ENCODE assay signal across 8 mouse cellular contexts in genomic region chr11:85311645-85312490, GRCm38 (mm10). TPM values are rescaled to one million over a fixed set of nuclear protein-coding genes. Genes with fewer than 3 reads are reported as not detected.
DNase-seq lines count a peak whose midpoint lies in the region; ATAC-seq and TF ChIP-seq lines count a peak whose summit lies in the region.

No protein-coding gene starts in this region.

- TF ChIP-seq CTCF in C2C12 (IDR thresholded peaks at IDR 0.05; ENCODE audit: control insufficient read depth, insufficient read depth, insufficient read length), result peak; percentile 15
- peak; percentile 41; the same call in 1 of the 2 replicates for TF ChIP-seq CTCF in kidney, adult 2 months (conservative IDR thresholded peaks at IDR 0.05; ENCODE audit: insufficient read depth, insufficient read length, low read depth, low read length)
- 0 out of 2 replicates have a peak, but pooled peaks have one; percentile 24 for TF ChIP-seq CTCF in liver, adult 2 months (IDR thresholded peaks at IDR 0.05; ENCODE audit: low read depth, low read length)

- no peak; the same call in 1 of the 2 replicates for ATAC-seq in embryonic facial prominence, embryonic 11.5 days (replicated peaks; ENCODE audit: insufficient number of reproducible peaks, low FRiP score, low TSS enrichment, low read depth)
- ATAC-seq in stomach, embryonic 15.5 days (ENCODE audit: insufficient read depth, low FRiP score, low read depth), result peak; percentile 25

- DNase-seq in adrenal gland, postnatal 14 days, result peak; percentile 52
- peak; percentile 60 for DNase-seq in embryonic facial prominence, embryonic 11.5 days (ENCODE audit: low spot score)
- peak; percentile 55 for DNase-seq in heart, adult 8-10 months (ENCODE audit: low spot score)
- peak; percentile 56 for DNase-seq in kidney, adult 2 months
- peak; percentile 59 for DNase-seq in liver, adult 2 months (ENCODE audit: extremely low read depth, low read depth, low spot score)

- H3K9me3 ChIP-seq in embryonic facial prominence, embryonic 11.5 days (replicated peaks; ENCODE audit: control insufficient read depth, low read length), result no peaks in the 10 kb centered on the region
- no peaks in the 10 kb centered on the region for H3K9me3 ChIP-seq in stomach, embryonic 15.5 days

- H3K4me2 ChIP-seq in embryonic facial prominence, embryonic 11.5 days (ENCODE audit: low read depth, low read length), result peak overlapping the region; percentile 56
- peak overlapping the region; percentile 75 for H3K4me2 ChIP-seq in myocyte (ENCODE audit: low read depth)
- peak overlapping the region; percentile 87 for H3K4me2 ChIP-seq in stomach, embryonic 15.5 days

- H3K9ac ChIP-seq in embryonic facial prominence, embryonic 11.5 days (replicated peaks; ENCODE audit: low read length), result peak overlapping the region; percentile 93
- H3K9ac ChIP-seq in liver, adult 2 months (ENCODE audit: low read depth, low read length), result peak overlapping the region; percentile 90
- H3K9ac ChIP-seq in stomach, embryonic 15.5 days, result peak overlapping the region; percentile 88

- H3K36me3 ChIP-seq in C2C12 (ENCODE audit: control insufficient read depth, insufficient read depth), result peaks cover 10% of the 10 kb centered on the region
- no peaks in the 10 kb centered on the region for H3K36me3 ChIP-seq in embryonic facial prominence, embryonic 11.5 days (replicated peaks; ENCODE audit: control insufficient read depth, insufficient read depth, low read depth, low read length)
- H3K36me3 ChIP-seq in kidney, adult 2 months (ENCODE audit: control insufficient read depth, insufficient read depth, low read length), result no peaks in the 10 kb centered on the region
- no peaks in the 10 kb centered on the region; the same call in 1 of the 2 replicates for H3K36me3 ChIP-seq in liver, adult 2 months (ENCODE audit: control insufficient read depth, insufficient read depth, low read length)
- no peaks in the 10 kb centered on the region for H3K36me3 ChIP-seq in myocyte (ENCODE audit: control insufficient read depth, insufficient read depth)
- no peaks in the 10 kb centered on the region for H3K36me3 ChIP-seq in stomach, embryonic 15.5 days

- H3K79me2 ChIP-seq in C2C12 (ENCODE audit: control insufficient read depth, insufficient read depth) (peaks cover 56% of the 10 kb centered on the region), myocyte (ENCODE audit: control insufficient read depth, insufficient read depth) (peaks cover 51% of the 10 kb centered on the region)
- H3K79me2 ChIP-seq in liver, adult 2 months (ENCODE audit: control insufficient read depth, insufficient read depth, low read length), result peaks cover 13% of the 10 kb centered on the region; the same call in 1 of the 2 replicates

- no peaks in the 10 kb centered on the region for H3K4me1 ChIP-seq in embryonic facial prominence, embryonic 11.5 days (ENCODE audit: control insufficient read depth, insufficient read depth, low read length)
- peaks cover 6% of the 10 kb centered on the region for H3K4me1 ChIP-seq in kidney, adult 2 months (ENCODE audit: control insufficient read depth, insufficient read depth, low read length)
- peaks cover 9% of the 10 kb centered on the region; the same call in 1 of the 2 replicates for H3K4me1 ChIP-seq in liver, adult 2 months (ENCODE audit: control insufficient read depth, insufficient read depth, low read length)
- no peaks in the 10 kb centered on the region; the same call in 1 of the 2 replicates for H3K4me1 ChIP-seq in stomach, embryonic 15.5 days

- no peak for TF ChIP-seq POLR2A in kidney, adult 2 months (IDR thresholded peaks at IDR 0.05; ENCODE audit: low read depth, low read length)
- TF ChIP-seq POLR2A in liver, adult 2 months (IDR thresholded peaks at IDR 0.05; ENCODE audit: extremely low read depth, insufficient read depth, low read length), result no peak
- TF ChIP-seq POLR2A in myocyte (IDR thresholded peaks at IDR 0.05; ENCODE audit: insufficient read length, low read depth), result no peak

- peaks cover 48% of the 10 kb centered on the region for H3K79me3 ChIP-seq in C2C12 (ENCODE audit: low read depth)

- H3ac ChIP-seq in C2C12 (ENCODE audit: control insufficient read depth, insufficient read length, low read depth), result peak overlapping the region; percentile 88
- H3ac ChIP-seq in myocyte (ENCODE audit: control insufficient read depth, insufficient read length), result peak overlapping the region; percentile 73

- peak overlapping the region; percentile 97 for H3K4me3 ChIP-seq in C2C12 (ENCODE audit: insufficient read depth, poor library complexity, severe bottlenecking)
- H3K4me3 ChIP-seq in embryonic facial prominence, embryonic 11.5 days (ENCODE audit: low read depth, low read length), result peak overlapping the region; percentile 82
- H3K4me3 ChIP-seq in kidney, adult 2 months (ENCODE audit: insufficient read depth, low read depth, low read length), result peak overlapping the region; percentile 89
- H3K4me3 ChIP-seq in liver, adult 2 months (ENCODE audit: insufficient read depth, low read depth, low read length), result peak overlapping the region; percentile 87
- H3K4me3 ChIP-seq in myocyte, result peak overlapping the region; percentile 88
- peak overlapping the region; percentile 75 for H3K4me3 ChIP-seq in stomach, embryonic 15.5 days (replicated peaks)

- no peaks in the 10 kb centered on the region for H3K27me3 ChIP-seq in C2C12 (ENCODE audit: control insufficient read depth, insufficient read depth, insufficient read length)
- H3K27me3 ChIP-seq in embryonic facial prominence, embryonic 11.5 days (ENCODE audit: control insufficient read depth, insufficient read depth, low read length), result no peaks in the 10 kb centered on the region
- no peaks in the 10 kb centered on the region for H3K27me3 ChIP-seq in kidney, adult 2 months (replicated peaks; ENCODE audit: control insufficient read depth, insufficient read depth, low read length)
- H3K27me3 ChIP-seq in liver, adult 2 months (ENCODE audit: control insufficient read depth, insufficient read depth, low read length), result no peaks in the 10 kb centered on the region
- H3K27me3 ChIP-seq in myocyte (ENCODE audit: control insufficient read depth, insufficient read depth, insufficient read length), result no peaks in the 10 kb centered on the region
- no peaks in the 10 kb centered on the region for H3K27me3 ChIP-seq in stomach, embryonic 15.5 days (replicated peaks)

- under 1% methylated on average over 56 of the region's 56 CpGs for WGBS in embryonic facial prominence, embryonic 11.5 days
- WGBS in kidney, adult 2 months, result under 1% methylated on average over 56 of the region's 56 CpGs
- WGBS in liver, adult 2 months, result under 1% methylated on average over 56 of the region's 56 CpGs
- WGBS in stomach, embryonic 15.5 days, result under 1% methylated on average over 56 of the region's 56 CpGs

- H3K27ac ChIP-seq in embryonic facial prominence, embryonic 11.5 days (replicated peaks; ENCODE audit: low read depth, low read length), result peak overlapping the region; percentile 73
- peak overlapping the region; percentile 89 for H3K27ac ChIP-seq in kidney, adult 2 months (ENCODE audit: insufficient read depth, low read depth, low read length)
- peak overlapping the region; percentile 78 for H3K27ac ChIP-seq in liver, adult 2 months (replicated peaks; ENCODE audit: insufficient read depth, low read depth, low read length)
- H3K27ac ChIP-seq in stomach, embryonic 15.5 days, result peak overlapping the region; percentile 91

TF ChIP-seq in C2C12, 6 proteins besides CTCF, POLR2A, EP300 and RAD21:
- TF ChIP-seq USF1 (IDR thresholded peaks at IDR 0.05; ENCODE audit: low read depth) (no peak), MAX (IDR thresholded peaks at IDR 0.05) (no peak), CEBPB (IDR thresholded peaks at IDR 0.05; ENCODE audit: low read depth) (no peak), MYOD1 (IDR thresholded peaks at IDR 0.05; ENCODE audit: control insufficient read depth, insufficient read length, low read depth) (no peak), MYOG (IDR thresholded peaks at IDR 0.05; ENCODE audit: control insufficient read depth, extremely low read depth, insufficient read length) (no peak), FOSL1 (IDR thresholded peaks at IDR 0.05; ENCODE audit: insufficient read depth, low read length, poor library complexity, severe bottlenecking) (no peak)

TF ChIP-seq in myocyte, 11 proteins besides CTCF, POLR2A, EP300 and RAD21:
- no peak for TF ChIP-seq MYOG (IDR thresholded peaks at IDR 0.05; ENCODE audit: control insufficient read depth in 1 of 3, insufficient read depth in 1 of 3, insufficient read length in 2 of 3, low read depth in 2 of 3)
- no peak for TF ChIP-seq MAX (IDR thresholded peaks at IDR 0.05; ENCODE audit: low read depth)
- no peak for TF ChIP-seq POLR2AphosphoS2 (IDR thresholded peaks at IDR 0.05; ENCODE audit: insufficient read length, low read depth)
- peak; percentile 56 for TF ChIP-seq REST (IDR thresholded peaks at IDR 0.05; ENCODE audit: insufficient read depth, insufficient read length)
- TF ChIP-seq MYOD1 (IDR thresholded peaks at IDR 0.05; ENCODE audit: control insufficient read depth in 1 of 3, insufficient read length in 2 of 3, low read depth in 2 of 3), result no peak
- TF ChIP-seq E2F4 (IDR thresholded peaks at IDR 0.05; ENCODE audit: insufficient read depth), result no peak
- no peak for TF ChIP-seq TCF12 (IDR thresholded peaks at IDR 0.05; ENCODE audit: insufficient read depth, poor library complexity, severe bottlenecking)
- no peak for TF ChIP-seq USF1 (IDR thresholded peaks at IDR 0.05; ENCODE audit: low read depth)

RNA-seq across cellular contexts. Expression of gene Ppm1d, which starts 0.8 kb away (rescaled TPM):
- polyA plus RNA-seq in C2C12 (2012; fragmentation: generic; extraction: Trizol), result 7.5 TPM
- total RNA-seq in adrenal gland, postnatal 14 days (2021), result 16.6 and 19.5 TPM in 2 replicates
- 26.0 and 30.7 TPM in 2 replicates for polyA plus RNA-seq in embryonic facial prominence, embryonic 11.5 days (2014; fragmentation: Nextera tagmentation; extraction: Ambion mirVana)
- 1 to 10 TPM; 6.8 to 8.9 (median 8.0) TPM for total RNA-seq in heart, adult 8-10 months (2022)
- 5.8 and 6.3 TPM in 2 replicates for polyA plus RNA-seq in kidney, adult 2 months (2012; rRNA removed)
- total RNA-seq in liver, adult 2 months (2014; rRNA removed), result 2.8 and 3.1 TPM in 2 replicates
- 1.5 and 1.7 TPM in 2 replicates for polyA plus RNA-seq in liver, adult 2 months (2012; rRNA removed)
- 6.1 TPM for polyA plus RNA-seq in myocyte (2012; fragmentation: generic; extraction: Trizol)
- 15.1 and 15.8 TPM in 2 replicates for polyA plus RNA-seq in stomach, embryonic 15.5 days (2015; fragmentation: Nextera tagmentation; extraction: Ambion mirVana)

RNA-seq across cellular contexts. Expression of gene Bcas3, which starts 41.1 kb away (rescaled TPM):
- polyA plus RNA-seq in C2C12 (2012; fragmentation: generic; extraction: Trizol) (11.1 TPM), myocyte (2012; fragmentation: generic; extraction: Trizol) (30.1 TPM)
- 39.2 and 40.5 TPM in 2 replicates for total RNA-seq in adrenal gland, postnatal 14 days (2021)
- polyA plus RNA-seq in embryonic facial prominence, embryonic 11.5 days (2014; fragmentation: Nextera tagmentation; extraction: Ambion mirVana), result 31.2 and 41.1 TPM in 2 replicates
- 10 to 100 TPM; 35.3 to 44.4 (median 42.9) TPM for total RNA-seq in heart, adult 8-10 months (2022)
- polyA plus RNA-seq in kidney, adult 2 months (2012; rRNA removed), result 47.3 and 48.1 TPM in 2 replicates
- 21.4 and 25.4 TPM in 2 replicates for total RNA-seq in liver, adult 2 months (2014; rRNA removed)
- polyA plus RNA-seq in liver, adult 2 months (2012; rRNA removed), result 16.5 and 19.5 TPM in 2 replicates
- 16.7 and 17.9 TPM in 2 replicates for polyA plus RNA-seq in stomach, embryonic 15.5 days (2015; fragmentation: Nextera tagmentation; extraction: Ambion mirVana)
